Mouse (Mus musculus): ENCODE results near the gene Spryd3.
"Not testable (repeated sequence)": the region's sequence is repeated elsewhere in the genome, so short reads cannot be mapped to it uniquely, and the experiment has no call there.

Gene Spryd3

GRCm38 (mm10) chr15:102099260-102099659 is 36.8 kb downstream of the Spryd3 start:
- no peak for DNase-seq (ENCODE audit: low read depth)

- DNase-seq (ENCODE audit: low read depth) = no peak
These were observed 38.0 kb downstream of the Spryd3 start for GRCm38 (mm10) chr15:102097991-102098555.

- DNase-seq (ENCODE audit: low read depth) = no peak
These were observed 38.7 kb downstream of the Spryd3 start for GRCm38 (mm10) chr15:102097147-102097915.

- DNase-seq (ENCODE audit: low read depth) = no peak
These were observed 41.0 kb downstream of the Spryd3 start for GRCm38 (mm10) chr15:102094988-102095387.

GRCm38 (mm10) chr15:102094157-102094556 is 41.9 kb downstream of the Spryd3 start:
- DNase-seq (ENCODE audit: low read depth) = no peak

GRCm38 (mm10) chr15:102092222-102092621 is 43.8 kb downstream of the Spryd3 start:
- no peak for DNase-seq (ENCODE audit: low read depth)

GRCm38 (mm10) chr15:102091688-102092087 is 44.3 kb downstream of the Spryd3 start:
- DNase-seq (ENCODE audit: low read depth) = no peak

- DNase-seq (ENCODE audit: low read depth) = peak; percentile 67
These were observed 44.9 kb downstream of the Spryd3 start for GRCm38 (mm10) chr15:102091063-102091679.

- no peak for DNase-seq (ENCODE audit: low read depth)
These were observed 46.0 kb downstream of the Spryd3 start for GRCm38 (mm10) chr15:102089914-102090585.

GRCm38 (mm10) chr15:102083028-102083427 is 53.0 kb downstream of the Spryd3 start:
- no peak for DNase-seq (ENCODE audit: low read depth)

- no peak for DNase-seq (ENCODE audit: low read depth)
These were observed 53.9 kb downstream of the Spryd3 start for GRCm38 (mm10) chr15:102082148-102082547.

- no peak for DNase-seq (ENCODE audit: low read depth)
These were observed 55.6 kb downstream of the Spryd3 start for GRCm38 (mm10) chr15:102080429-102080828.

- DNase-seq (ENCODE audit: low read depth) = not testable (repeated sequence)
These were observed 56.1 kb downstream of the Spryd3 start for GRCm38 (mm10) chr15:102079924-102080323.

- DNase-seq (ENCODE audit: low read depth) = no peak
These were observed 56.8 kb downstream of the Spryd3 start for GRCm38 (mm10) chr15:102079221-102079620.

- no peak for DNase-seq (ENCODE audit: low read depth)
These were observed 58.8 kb downstream of the Spryd3 start for GRCm38 (mm10) chr15:102077111-102077677.

- no peak for DNase-seq (ENCODE audit: low read depth)
These were observed 61.0 kb downstream of the Spryd3 start for GRCm38 (mm10) chr15:102074876-102075585.

- no peak for DNase-seq (ENCODE audit: low read depth)
These were observed 61.8 kb downstream of the Spryd3 start for GRCm38 (mm10) chr15:102074070-102074731.

- DNase-seq (ENCODE audit: low read depth) = peak; percentile 98
These were observed 62.4 kb downstream of the Spryd3 start, which contains the start of gene Eif4b for GRCm38 (mm10) chr15:102073559-102074069. Gene Eif4b, plus strand, starts transcription at chr15:102073773.

- no peak for DNase-seq (ENCODE audit: low read depth)
These were observed 63.0 kb downstream of the Spryd3 start for GRCm38 (mm10) chr15:102072963-102073558.

Measured in fibroblast of lung, adult 2 months (primary cell).